Mouse (Mus musculus) layer of hippocampus, adult 11-12 months (tissue): ENCODE results near the gene Trp53.

Source experiments
- DNase-seq: peaks from one replicate; pipeline ENCODE4 v3.0.0; 2022; ENCODE audit warnings: low spot score

The Trp53 gene

DNA sequence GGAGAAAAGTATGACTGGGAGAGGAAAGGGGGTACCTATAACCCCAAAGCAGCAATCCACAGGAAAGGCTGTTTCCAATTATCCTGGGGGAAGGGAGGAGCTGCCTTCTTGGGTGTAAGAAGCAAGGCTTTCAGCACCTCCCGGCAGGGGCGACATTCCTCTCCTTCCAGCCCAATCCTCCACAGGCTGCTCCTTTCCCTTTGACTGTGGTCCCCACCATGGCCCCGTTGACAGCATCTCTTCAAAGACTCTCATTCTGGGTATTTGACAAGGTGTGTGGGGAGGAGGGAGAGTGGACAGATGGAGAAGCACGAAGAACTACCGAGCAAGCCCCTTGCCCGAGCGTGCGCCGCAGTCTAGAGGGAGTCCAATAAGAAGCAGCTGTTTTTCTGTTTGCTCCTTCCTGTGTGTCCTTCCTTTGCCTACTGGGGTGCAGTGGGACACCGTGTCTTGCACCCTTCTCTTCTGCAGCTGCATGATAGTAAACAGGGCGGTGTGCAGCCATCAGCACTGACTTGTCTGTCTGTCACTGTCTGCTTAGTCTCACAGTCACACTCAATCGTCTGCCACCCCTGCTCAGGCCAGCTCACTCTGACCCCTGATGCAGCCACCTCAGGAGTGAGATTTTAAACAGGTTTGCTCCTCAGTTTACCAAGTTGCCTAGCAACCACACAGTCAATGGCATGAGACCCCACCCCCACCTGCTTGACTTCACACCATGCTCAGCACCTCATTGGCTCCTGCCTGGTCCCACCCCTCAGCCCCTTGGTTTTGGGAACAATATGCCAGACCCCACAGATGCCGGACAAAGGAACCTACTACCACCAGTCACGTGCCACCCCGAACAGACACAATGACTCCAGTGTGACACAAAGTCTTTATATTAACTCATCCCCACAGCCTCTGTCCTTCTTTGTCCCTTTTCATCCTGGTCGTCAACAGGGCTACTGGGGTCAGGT is 19.0 kb upstream of the Trp53 start:
- DNase-seq = peak; percentile 61

DNA sequence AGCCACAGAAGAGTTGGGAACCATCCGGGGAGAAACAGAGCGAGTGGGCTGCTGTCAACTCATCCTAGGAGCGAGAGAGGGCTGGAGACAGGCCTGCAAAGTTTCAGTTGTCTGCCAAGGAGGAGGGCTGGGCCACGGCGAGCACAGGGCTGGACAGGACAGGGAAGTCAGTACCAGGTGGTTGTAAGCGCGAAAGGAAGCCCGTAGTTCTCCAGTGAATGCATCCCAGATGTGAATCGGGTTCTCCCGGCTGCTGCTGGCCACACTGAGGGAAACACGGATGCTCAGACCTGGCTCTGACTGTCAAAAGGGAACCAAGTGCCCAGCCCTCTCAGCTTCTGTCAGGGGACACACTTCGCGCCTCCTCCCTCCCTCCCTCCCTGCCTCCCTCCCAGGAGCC is 16.8 kb upstream of the Trp53 start:
- DNase-seq = no peak

GRCm38 (mm10) chr11:69564391-69564790 is 15.8 kb upstream of the Trp53 start:
- DNase-seq = no peak

GRCm38 (mm10) chr11:69565131-69565530 is 15.0 kb upstream of the Trp53 start:
- no peak for DNase-seq

DNA sequence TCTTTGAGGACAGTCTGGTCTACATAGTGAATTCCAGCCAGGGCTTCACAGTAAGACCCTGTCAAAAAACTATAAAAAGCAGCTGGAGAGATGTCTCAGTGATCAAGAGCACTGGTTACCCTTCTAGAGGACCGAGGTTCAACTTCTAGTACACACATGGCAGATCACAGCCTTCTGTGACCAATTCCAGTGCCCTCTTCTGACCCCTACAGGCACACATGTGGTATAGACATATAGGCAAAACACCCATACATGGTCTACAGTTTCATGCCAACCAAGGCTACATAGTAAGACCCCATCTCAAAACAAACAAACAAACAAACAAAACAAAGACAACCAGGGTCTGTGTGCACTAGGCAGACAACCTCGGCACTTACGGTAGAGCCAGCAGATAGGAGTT is 4.9 kb upstream of the Trp53 start:
- no peak for DNase-seq

DNA sequence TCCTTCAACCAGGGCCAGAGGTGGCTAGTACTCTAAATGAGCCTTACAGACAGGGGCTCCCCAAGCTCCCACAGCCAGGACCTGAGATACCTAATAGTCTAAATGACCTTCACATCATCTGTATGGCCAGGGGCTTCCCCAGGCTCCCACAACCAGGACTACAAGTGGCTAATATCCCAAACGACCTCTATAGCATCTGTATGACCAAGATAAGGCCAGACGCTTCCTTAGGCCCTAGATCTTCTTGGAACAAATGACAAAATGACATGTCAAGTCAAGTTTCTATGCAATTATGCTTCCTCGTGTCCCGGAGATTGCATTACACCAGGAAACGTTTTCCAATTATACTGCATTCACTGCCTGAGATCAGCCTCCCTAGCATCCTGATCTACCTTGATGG is 3.9 kb upstream of the Trp53 start:
- no peak for DNase-seq

DNA sequence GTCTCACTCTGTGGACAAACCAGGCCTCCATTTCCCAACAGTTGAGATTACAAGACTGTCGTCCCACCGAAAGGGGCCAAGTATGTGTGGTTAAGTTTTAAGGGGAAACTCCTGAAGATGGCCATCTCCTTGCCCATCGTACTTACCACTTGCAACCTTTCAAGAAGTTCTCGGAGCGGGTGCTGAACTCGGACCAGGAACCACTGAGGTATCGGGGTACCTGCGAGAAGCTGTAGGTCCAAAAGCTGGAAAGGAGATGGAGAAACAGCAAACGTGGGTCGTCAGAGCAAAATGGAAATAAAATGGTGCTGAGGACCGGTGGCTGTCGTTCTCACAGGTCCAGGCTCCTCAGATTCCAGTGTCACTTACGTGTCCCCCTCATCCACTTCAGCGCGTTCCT is 1.9 kb upstream of the Trp53 start:
- no peak for DNase-seq

DNA sequence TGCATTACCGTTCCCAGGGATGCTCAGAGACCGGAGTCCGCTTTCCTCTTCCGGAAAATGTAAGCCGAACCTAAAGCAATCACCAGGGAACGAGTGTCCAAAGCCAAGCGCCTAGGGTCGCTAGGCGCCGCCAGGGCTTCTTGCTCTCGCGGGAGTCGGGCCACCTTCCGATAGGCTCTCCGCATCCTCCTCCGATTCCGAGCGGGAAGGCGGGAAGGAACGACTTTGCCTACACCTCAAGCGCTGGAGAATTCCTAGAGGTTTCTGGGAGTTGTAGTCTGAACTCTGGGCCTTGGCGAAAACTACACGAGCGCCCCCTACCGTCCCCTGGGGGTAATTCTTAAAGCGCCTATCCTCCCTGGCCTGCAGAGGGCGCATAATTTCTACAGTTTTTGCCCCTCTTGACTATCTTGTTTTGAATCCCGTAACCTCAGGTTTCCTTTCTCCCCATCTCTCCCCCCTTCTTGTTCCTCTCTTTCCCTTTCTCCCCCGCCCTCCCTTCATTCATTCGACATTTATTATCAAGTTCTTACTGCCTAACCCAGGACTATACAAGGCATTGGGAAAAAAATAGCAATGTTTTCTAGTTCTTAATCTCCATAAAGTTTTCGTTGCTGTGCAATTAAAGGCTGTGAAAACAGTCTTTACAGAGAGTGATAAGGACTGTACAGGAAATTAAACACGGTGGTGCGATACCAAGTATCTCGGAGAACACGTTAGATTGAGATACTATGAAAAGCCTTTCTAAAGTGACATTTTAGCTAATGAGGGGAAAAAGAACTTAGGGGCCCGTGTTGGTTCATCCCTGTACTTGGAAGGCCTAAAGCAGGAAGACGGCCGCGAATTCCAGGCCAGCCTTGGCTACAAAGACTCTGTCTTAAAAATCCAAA is 786 bp upstream of the Trp53 start:
- peak; percentile 97 for DNase-seq

GRCm38 (mm10) chr11:69580572-69581146 is 500 bp downstream of the Trp53 start:
- no peak for DNase-seq

GRCm38 (mm10) chr11:69581147-69581688 is 1.1 kb downstream of the Trp53 start:
- DNase-seq = peak; percentile 89

DNA sequence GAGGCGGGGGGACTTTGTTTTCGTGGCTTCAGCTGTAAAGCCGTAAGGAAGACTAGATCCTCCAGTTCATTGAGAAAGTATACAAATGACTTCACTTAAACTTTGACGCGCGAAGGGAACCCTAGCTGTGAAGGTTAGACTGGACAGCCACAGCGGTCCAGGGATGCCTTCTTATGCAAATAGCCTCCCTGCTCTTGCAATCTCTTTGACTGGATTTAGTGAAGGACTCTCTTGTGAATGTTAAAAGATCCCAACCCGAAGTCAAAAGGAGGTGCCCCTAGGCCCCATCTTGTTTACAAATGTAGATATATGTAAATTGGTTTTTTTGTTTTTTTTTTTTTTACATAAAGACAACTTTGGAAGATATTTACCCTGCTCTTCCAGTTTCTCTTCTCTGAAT is 1.7 kb downstream of the Trp53 start:
- no peak for DNase-seq

DNA sequence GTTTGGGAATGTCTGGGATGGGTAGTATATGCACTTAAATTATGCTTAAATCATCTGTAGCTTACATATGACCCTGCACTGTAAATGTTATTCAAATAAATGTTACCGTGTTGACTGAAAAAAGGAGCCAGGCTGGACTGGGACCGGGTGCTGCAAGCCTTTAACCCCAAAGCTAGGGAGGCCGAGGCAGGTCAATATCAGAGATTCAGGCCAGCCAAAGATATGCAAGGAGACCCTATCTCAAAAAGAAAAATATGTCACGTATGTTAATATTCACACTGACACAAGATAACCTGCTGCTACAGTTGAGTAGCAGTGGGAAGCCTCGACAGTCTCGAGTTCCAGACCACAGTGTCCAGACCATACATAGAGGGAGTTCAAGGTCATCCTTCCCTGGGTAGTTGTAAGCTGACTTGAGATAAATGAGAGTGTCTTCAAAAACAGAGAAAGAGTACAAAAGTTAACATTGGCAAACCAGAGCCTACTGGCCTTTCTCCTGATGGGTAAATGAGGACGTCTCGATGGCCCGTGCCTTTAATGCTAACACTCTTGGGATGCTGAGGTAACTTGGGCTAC is 2.2 kb downstream of the Trp53 start:
- no peak for DNase-seq

DNA sequence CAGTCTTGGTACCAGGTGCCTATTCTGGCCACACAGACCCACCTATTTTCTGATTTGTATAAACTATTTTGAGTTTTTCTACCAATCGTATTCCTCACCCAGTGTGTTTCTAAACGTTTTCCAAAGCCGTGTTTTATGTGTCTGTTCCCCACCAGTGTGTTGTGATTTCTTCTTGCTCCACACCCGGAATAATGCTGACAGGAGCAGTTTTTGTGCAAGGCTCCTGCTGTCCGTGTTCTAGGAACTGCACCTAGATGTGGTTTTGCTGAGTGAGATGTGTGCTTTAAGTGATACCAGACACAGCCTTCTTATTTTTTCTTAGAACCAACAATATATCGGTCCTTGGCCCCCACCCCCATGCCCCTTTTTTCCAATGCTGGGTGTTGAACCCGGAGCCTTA is 3.8 kb downstream of the Trp53 start:
- no peak for DNase-seq

GRCm38 (mm10) chr11:69584937-69585336 is 4.8 kb downstream of the Trp53 start:
- no peak for DNase-seq

GRCm38 (mm10) chr11:69585718-69586325 is 5.7 kb downstream of the Trp53 start:
- no peak for DNase-seq

- DNase-seq = no peak
These were observed 9.2 kb downstream of the Trp53 start for GRCm38 (mm10) chr11:69589207-69589834.

- no peak for DNase-seq
These were observed 10.5 kb downstream of the Trp53 start for GRCm38 (mm10) chr11:69590622-69591021.

DNA sequence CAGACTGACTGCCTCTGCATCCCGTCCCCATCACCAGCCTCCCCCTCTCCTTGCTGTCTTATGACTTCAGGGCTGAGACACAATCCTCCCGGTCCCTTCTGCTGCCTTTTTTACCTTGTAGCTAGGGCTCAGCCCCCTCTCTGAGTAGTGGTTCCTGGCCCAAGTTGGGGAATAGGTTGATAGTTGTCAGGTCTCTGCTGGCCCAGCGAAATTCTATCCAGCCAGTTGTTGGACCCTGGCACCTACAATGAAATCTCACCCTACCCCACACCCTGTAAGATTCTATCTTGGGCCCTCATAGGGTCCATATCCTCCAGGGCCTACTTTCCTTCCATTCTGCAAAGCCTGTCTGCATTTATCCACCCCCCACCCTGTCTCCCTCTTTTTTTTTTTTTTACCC is 11.3 kb downstream of the Trp53 start:
- DNase-seq = no peak

GRCm38 (mm10) chr11:69591899-69592637 is 11.9 kb downstream of the Trp53 start:
- peak; percentile 71 for DNase-seq

- DNase-seq = no peak
These were observed 12.6 kb downstream of the Trp53 start for GRCm38 (mm10) chr11:69592799-69593198.
